Mouse (Mus musculus) cerebellum, postnatal 4 days (tissue): Measurements from ENCODE around the gene Kdm5b.
"Not testable (repeated sequence)": the region's sequence is repeated elsewhere in the genome, so short reads cannot be mapped to it uniquely, and the experiment has no call there.

Source experiments
- DNase-seq, 2 experiments: peaks; one replicate each; pipeline ENCODE4 v3.0.0; 2022; ENCODE audit warnings: low spot score in 2 of 2, mixed read lengths in 1 of 2

The Kdm5b gene

GRCm38 (mm10) chr1:134559976-134560375 is at the start of gene Kdm5b:
TSS of gene Kdm5b (plus strand) at chr1:134560171.
- DNase-seq: peak; percentile 71 to 85

DNA sequence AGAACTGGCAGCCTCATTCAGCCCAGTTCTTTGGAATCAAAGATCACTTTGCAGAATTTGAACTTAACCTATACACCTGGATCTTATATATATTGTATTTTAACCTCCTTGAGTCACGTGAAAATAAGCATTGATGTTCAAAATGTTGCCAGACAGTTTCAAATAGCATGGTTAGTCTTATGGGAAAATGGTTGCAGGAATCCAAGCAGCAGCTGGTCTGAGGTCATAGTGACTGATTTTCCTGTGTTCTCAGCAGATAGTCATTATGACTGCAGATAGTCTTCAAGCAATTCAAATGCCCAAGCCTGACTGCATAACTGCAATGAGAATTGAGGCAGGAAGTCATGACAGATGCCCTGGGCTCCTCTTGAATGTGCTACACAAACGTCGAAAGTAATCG is 47.8 kb upstream of the Kdm5b start:
- DNase-seq: no peak

DNA sequence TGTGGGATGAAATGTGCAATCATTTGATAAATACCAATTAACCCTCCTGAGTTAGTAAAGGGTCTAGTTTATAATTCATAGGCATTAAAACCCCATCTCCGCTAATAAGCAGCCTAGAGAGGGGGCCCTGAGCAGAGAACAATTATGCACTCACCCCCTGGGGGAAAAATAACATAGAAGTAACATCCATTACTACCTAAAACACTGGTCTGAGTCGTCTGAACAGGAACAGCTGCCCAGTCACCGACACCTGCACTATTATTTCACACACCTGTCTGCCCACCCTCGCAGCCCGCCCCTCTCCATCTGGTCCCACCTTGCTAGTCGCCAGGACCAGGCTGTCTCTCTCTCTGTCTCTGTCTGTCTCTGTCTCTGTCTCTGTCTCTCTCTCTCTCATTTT is 47.4 kb upstream of the Kdm5b start:
- no peak for DNase-seq

- DNase-seq: peak in 1 of 2 experiments; percentile 11
Observed at GRCm38 (mm10) chr1:134513312-134513860, 46.6 kb upstream of the Kdm5b start.

GRCm38 (mm10) chr1:134513876-134514590 is 45.9 kb upstream of the Kdm5b start:
- no peak for DNase-seq

- DNase-seq: peak in 1 of 2 experiments; percentile 4
Observed at GRCm38 (mm10) chr1:134515891-134516290, 44.1 kb upstream of the Kdm5b start.

DNA sequence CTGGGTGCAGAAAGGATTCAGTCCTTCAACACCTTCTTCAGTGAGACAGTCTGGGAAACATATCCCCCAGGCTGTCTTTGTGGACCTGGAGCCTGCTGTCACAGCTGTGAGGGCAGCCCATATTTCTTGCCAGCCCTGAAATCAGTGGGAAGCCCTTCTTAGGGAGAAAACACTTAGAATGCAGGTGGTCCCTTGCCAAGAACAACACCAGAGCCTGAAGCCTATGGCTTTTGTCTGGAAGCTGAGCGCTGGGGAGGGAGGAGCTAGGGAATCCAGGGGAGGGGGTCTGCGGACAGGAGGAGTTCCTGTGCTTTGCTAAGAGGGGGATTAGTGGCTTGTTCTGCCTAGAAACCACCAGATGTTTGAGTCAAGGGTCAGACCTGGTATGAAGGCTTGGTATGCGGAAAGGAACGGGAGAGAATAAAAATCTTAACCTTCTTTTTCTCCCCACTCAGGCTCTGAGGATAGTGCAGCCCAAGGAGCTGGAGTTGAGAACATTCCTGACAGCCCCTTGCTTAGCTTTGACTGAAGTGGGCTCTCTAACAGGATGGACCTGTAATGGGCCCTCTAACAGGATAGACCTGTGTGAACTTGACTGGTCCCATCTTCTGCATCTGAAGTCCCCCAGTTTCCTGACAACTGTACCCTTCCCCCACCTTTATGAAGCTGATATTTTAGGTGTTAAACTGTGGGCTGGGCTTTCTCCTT is 43.3 kb upstream of the Kdm5b start:
- DNase-seq: peak in 1 of 2 experiments; percentile 4

DNA sequence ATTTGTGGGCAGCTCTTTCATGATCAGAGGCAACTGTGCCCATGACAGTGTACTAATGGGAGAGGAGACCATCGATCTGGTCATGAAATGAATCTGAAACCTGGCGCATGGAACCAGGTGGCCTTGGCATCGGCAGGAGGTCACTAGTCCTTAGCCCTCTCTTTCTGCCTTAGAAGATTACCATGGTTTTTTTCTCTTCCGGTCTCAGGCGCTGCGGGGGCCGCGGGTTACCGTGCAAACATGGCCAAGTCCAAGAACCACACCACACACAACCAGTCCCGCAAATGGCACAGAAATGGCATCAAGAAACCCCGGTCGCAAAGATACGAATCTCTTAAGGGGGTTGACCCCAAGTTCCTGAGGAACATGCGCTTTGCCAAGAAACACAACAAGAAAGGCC is 42.1 kb upstream of the Kdm5b start:
- DNase-seq: not testable (repeated sequence)

- peak; percentile 40 to 71 for DNase-seq
Observed at GRCm38 (mm10) chr1:134518677-134519076, 41.3 kb upstream of the Kdm5b start.

- not testable (repeated sequence) for DNase-seq
Observed at GRCm38 (mm10) chr1:134519201-134519600, 40.8 kb upstream of the Kdm5b start.

GRCm38 (mm10) chr1:134520001-134520721 is 39.8 kb upstream of the Kdm5b start:
- DNase-seq: no peak

DNA sequence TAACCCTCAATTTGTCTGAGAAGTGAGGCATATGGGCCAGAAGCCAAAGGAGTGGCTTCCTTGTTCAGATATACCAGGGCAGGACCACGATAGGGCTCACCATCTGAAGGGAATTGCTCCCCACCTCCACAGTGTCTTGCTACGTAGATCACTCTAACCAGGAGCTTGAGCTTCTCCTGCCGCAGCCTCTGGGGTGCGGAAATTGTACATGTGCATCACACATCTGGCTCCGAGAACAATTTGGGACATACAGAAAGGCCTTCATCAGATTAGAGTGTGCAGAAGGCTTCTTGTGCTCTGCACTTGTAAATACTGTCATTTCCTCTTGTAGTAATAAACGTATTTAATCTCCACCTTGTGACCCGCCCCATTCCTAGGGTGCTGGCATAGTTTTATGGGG is 38.8 kb upstream of the Kdm5b start:
- no peak for DNase-seq

GRCm38 (mm10) chr1:134522325-134522724 is 37.6 kb upstream of the Kdm5b start:
- no peak for DNase-seq

- DNase-seq: no peak
Observed at GRCm38 (mm10) chr1:134524424-134524823, 35.5 kb upstream of the Kdm5b start.

DNA sequence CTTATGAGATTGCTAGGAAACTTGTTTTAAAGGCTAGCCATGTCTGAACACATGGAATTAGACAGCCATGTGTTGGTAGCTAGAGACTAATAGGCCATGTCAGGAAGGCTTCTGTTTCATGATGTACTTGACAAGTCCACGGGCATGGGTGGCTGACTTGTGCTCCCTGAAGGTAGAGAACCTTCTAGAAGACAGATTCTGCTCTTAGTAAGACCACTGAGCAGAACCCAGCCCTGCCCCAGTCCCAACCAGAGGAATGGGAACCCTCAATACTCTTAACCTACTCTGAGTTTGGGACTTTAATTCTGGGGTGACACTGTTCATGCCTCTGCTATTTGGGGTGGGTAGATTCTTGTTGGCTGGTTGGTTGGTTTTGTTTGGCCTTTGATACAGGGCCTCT is 35.0 kb upstream of the Kdm5b start:
- no peak for DNase-seq

- no peak for DNase-seq
Observed at GRCm38 (mm10) chr1:134526752-134527151, 33.2 kb upstream of the Kdm5b start.

DNA sequence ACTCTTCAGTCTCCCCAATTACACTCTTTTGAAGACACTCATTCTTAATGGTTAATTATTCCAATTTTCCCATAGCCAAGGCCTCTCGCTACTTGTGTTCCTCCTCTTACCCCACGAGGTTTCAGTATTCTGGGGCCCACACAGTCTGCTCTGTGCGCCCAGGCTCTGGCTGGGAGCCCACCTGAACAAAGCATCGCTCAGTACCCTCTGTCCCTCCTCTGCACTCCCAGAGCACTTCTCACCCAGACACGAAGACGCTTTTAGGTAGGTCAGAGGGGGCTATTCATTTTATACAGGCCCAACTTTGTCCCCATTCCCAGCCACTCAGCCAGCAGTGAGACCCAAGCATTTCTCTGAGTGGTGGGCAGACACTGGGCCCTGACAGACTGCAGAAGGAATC is 29.4 kb upstream of the Kdm5b start:
- no peak for DNase-seq

GRCm38 (mm10) chr1:134533710-134534109 is 26.3 kb upstream of the Kdm5b start:
- not testable (repeated sequence) for DNase-seq

- DNase-seq: no peak
Observed at GRCm38 (mm10) chr1:134535054-134535453, 24.9 kb upstream of the Kdm5b start.

DNA sequence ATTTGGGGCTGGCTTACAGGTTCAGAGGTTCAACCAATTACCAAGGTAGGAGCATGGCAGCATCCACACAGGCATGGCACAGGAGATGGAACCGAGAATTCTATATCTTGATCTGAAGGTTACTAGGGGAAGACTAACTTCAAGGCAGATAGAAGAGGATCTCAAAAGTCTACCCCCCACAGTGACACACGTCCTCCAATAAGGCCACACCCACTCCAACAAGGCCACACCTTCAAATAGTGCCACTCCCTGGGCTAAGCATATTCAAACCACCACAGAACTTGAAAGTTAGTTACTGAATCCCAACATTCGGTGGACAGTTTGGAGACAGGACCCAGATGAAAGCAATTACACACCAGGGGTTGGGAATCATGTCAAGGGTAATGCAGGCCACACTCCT is 24.5 kb upstream of the Kdm5b start:
- no peak for DNase-seq

- DNase-seq: no peak
Observed at GRCm38 (mm10) chr1:134540610-134541009, 19.4 kb upstream of the Kdm5b start.

DNA sequence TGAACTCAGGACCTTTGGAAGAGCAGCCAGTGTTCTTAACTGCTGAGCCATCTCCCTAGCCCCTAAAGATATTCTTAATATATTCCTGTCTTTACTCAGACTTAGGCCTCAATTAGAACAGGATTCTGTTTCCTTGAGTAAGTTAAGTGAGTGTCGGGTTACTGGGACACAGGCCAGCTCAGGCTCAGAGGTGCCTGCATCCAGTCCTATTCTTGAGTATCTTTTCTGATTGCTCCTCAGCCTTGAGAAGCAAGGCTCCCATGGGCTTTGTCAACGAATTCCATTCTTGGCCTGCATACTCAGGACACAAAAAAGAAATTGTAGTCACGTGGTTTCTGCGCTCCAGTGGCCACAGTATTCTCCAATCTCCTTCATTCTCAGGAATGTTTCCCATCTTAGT is 11.7 kb upstream of the Kdm5b start:
- DNase-seq: no peak
